Mouse (Mus musculus): ENCODE measurements around the gene Gtf2ird2.

- no peak for TF ChIP-seq POLR2A (IDR thresholded peaks at IDR 0.05; ENCODE audit: borderline replicate concordance, control insufficient read depth, low read depth, low read length)
- no peak for TF ChIP-seq CTCF (IDR thresholded peaks at IDR 0.05; ENCODE audit: control insufficient read depth, insufficient read depth, low read length)
These were observed 51.3 kb downstream of the Gtf2ird2 start for GRCm38 (mm10) chr5:134235111-134235510.

All from bone marrow, adult 2 months (tissue).